Mouse (Mus musculus): ENCODE results near the gene Lrp11. TPM values are rescaled to one million over a fixed set of nuclear protein-coding genes. Genes with fewer than 3 reads are reported as not detected.

Gene Lrp11
- polyA plus RNA-seq (2012; rRNA removed; ENCODE audit: low replicate concordance): 3.4 and 8.5 TPM in 2 replicates

GRCm38 (mm10) chr10:7589592-7590233 lies at the start of gene Lrp11:
Gene Lrp11, plus strand, starts transcription at chr10:7589800.

GRCm38 (mm10) chr10:7667342-7667802 lies 77.8 kb downstream of the Lrp11 start, which contains the start of gene Nup43:
Gene Nup43, plus strand, starts transcription at chr10:7667503.

Other genes starting within 250 kb of the Lrp11 start
- 0.85 and 1.4 TPM in 2 replicates for gene Ulbp1, start 116.2 kb upstream of the Lrp11 start, polyA plus RNA-seq (2012; rRNA removed; ENCODE audit: low replicate concordance)
- gene Nup43, start 77.7 kb downstream of the Lrp11 start, polyA plus RNA-seq (2012; rRNA removed; ENCODE audit: low replicate concordance): 3.3 and 9.9 TPM in 2 replicates
- gene Pcmt1, start 91.3 kb downstream of the Lrp11 start, polyA plus RNA-seq (2012; rRNA removed; ENCODE audit: low replicate concordance): 20.0 and 25.5 TPM in 2 replicates
- 10.5 and 18.6 TPM in 2 replicates for gene Lats1, start 91.4 kb downstream of the Lrp11 start, polyA plus RNA-seq (2012; rRNA removed; ENCODE audit: low replicate concordance)
- 1.6 and 3.3 TPM in 2 replicates for gene Katna1, start 136.2 kb downstream of the Lrp11 start, polyA plus RNA-seq (2012; rRNA removed; ENCODE audit: low replicate concordance)
- gene Ginm1, start 203.0 kb downstream of the Lrp11 start, polyA plus RNA-seq (2012; rRNA removed; ENCODE audit: low replicate concordance): 44.3 and 57.9 TPM in 2 replicates
- gene Ppil4, start 203.1 kb downstream of the Lrp11 start, polyA plus RNA-seq (2012; rRNA removed; ENCODE audit: low replicate concordance): 4.3 and 6.9 TPM in 2 replicates
- gene Zc3h12d, start 242.7 kb downstream of the Lrp11 start, polyA plus RNA-seq (2012; rRNA removed; ENCODE audit: low replicate concordance): 5.1 and 11.4 TPM in 2 replicates

Data from mammary gland, adult 2 months (tissue).